Mouse (Mus musculus) layer of hippocampus, adult 18-20 months (tissue): ENCODE results near the gene Gmfb. TPM values are rescaled to one million over a fixed set of nuclear protein-coding genes. Genes with fewer than 3 reads are reported as not detected.
"Not testable (repeated sequence)": the region's sequence is repeated elsewhere in the genome, so short reads cannot be mapped to it uniquely, and the experiment has no call there.

ENCODE experiments used
- DNase-seq, 2 experiments: peaks; one replicate each; pipeline ENCODE4 v3.0.0; 2022; ENCODE audit warnings: low spot score in 2 of 2
- long read RNA-seq: library from polyadenylated mRNA; stranded (forward); transcript quantifications from one replicate; pipeline ENCODE4 v2.0.0, GENCODE M21; 2021
- total RNA-seq, 2 experiments: library from RNA; stranded (reverse); gene quantifications; 2 replicates each; pipeline ENCODE4 v1.2.3; 2021

The Gmfb gene
- total RNA-seq: 100 to 1,000 TPM; 149 to 160 TPM
- long read RNA-seq, full-length matches to known transcripts: 323 of 356 reads
- long read RNA-seq, partial matches to known transcripts: 7 of 356 reads
- long read RNA-seq, other reads (novel, unspliced or antisense): 26 of 356 reads

DNA sequence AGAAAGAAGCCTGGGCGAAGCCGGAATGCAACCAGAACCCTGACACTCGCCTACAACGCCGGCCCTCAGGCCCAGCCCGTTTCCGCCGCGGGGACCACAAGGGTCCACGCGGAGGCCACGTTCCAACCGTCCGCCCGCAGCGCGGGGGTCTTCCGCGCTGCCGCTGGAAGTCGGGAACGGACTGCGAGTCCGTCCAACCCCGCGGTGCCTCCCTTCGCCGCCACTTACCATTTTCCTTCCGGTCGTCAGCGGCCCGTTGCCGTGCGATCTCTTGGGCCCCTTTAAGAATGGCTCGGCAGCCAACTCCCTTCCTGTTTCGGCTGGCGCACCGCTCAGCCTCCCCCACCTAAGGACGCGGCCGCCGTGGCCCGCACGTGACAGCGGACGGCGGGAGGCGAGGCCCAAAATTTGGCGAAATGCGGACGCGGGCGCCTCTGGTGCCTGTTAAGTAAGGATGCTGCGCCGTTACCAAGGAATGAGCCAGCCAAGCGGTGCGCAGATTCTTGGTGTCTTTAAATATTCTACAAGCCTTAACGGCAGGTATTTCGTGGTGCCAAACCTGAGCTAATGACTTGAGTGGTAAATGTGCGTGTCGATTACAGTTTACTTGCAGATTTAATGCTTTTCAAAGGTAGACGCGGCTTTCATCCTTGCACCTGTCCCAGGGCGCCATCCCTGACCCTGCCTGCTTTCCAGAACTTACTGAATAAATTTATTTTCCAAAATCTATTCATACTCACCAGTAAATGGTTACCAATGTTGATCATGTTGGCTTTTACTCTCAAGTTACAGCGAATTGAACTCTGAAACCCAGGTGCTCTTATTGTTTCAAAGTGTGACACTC is at the start of gene Gmfb:
Gene Gmfb (minus strand): TSS at position 370 of the 844 bp plus-strand sequence.
- DNase-seq: peak; percentile 95 to 98

DNA sequence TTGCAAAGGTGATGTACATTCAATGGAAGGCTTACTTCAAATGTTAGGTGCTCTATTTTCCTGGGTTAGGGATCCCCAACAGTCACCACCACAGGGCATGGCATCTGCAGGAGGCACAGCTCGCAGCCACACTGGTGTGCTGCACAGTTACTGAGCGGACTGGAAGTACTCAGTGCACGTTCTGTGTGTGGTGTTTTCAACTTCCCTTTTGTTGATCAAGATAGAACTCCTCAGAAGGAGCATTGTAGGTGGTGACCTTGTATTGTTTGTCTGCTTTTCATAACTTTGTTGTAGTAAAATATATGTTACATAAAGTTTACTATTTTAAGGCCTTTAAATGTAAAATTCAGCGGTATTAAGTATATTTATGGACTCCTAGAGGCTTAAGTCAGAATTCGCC is 40.9 kb upstream of the Gmfb start:
- no peak for DNase-seq

DNA sequence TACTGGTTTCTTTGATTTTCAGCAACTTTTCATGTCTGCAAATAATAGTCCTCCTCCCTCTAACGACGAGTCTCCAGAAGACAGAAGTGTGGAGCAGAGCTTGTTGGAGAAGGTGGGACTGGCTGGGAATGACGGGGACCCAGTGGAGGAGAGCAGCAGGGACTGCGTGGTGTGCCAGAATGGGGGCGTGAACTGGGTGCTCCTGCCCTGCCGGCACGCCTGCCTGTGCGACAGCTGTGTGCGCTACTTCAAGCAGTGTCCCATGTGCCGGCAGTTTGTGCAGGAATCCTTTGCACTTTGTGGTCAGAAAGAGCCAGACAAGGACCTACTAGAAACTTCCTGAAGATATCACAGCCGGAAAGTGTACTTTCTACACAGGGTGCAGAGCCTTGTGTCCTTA is 31.6 kb upstream of the Gmfb start:
- DNase-seq: no peak

GRCm38 (mm10) chr14:46849769-46850168 is 27.7 kb upstream of the Gmfb start:
- DNase-seq: no peak

- DNase-seq: no peak
Measured at GRCm38 (mm10) chr14:46848736-46849135, 26.7 kb upstream of the Gmfb start.

GRCm38 (mm10) chr14:46848063-46848590 is 26.1 kb upstream of the Gmfb start:
- DNase-seq: no peak

- no peak for DNase-seq
Measured at GRCm38 (mm10) chr14:46845706-46846105, 23.7 kb upstream of the Gmfb start.

DNA sequence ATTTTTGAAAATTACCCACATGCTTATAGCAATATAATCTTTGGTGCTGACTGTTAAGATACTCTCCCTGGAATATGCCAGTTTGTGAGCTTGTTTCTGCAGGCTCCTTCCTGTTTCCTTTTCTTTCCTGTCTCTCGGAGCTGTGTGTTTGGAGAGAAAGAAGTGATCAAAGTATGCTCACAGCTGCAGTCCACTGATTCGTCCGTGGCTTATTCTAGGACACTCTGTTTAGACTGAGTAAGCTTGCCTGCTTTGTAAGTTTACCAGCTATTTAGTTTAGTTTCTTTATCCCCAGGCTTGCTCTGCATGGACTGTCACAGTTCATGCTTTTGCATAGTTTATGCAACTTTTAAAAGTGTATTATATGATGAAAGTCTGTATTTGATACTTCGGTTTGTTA is 17.3 kb upstream of the Gmfb start:
- DNase-seq: no peak

DNA sequence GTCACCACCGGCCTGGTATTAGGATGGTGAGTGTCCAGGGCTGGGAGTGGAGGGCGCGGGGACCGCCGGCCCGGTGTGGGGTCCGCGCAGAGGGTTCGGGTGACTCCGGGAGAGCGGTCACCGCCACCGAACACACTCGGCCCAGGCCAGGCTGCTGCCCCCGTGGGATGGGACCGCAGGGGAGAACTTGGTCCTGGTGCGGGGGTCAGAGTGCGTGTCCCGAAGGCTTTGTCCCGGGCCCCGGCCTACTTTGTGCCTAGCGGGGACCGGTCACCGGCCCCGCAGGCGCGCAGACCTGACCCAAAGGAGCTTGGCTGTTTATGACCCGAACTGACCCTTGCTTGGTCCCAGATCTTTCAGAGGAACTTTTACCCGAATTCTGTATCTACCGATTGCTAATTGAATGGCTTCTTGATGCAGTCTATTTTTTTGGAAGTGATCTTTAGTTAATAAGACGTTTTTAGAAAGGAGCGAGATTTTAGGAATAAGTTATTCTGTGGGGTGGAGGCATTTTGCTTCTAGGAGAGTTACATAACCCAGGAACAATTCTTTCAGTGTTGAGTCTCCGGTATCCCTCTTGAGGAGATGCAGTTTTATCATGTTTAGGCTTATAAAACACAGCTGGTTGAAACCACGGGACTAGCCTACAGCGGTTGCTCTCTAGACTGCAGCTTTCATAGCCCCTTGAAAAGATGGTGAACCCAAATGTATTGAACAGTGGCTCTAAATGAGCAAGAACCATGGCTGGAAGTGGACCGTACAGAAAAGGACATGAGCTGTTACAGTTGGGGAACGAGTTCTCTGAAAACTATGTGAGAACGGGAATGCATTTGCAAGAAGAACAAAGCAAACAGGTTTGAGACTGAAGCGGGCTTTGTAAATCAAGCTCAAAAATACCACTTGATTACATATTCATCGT is 10.6 kb upstream of the Gmfb start:
- peak in 1 of 2 experiments; percentile 14 for DNase-seq

- peak; percentile 90 to 94 for DNase-seq
Measured at GRCm38 (mm10) chr14:46831837-46832333, 9.8 kb upstream of the Gmfb start, which contains the start of gene Cgrrf1. Cgrrf1 (plus strand) TSS chr14:46832125.

- no peak for DNase-seq
Measured at GRCm38 (mm10) chr14:46831295-46831694, 9.3 kb upstream of the Gmfb start.

DNA sequence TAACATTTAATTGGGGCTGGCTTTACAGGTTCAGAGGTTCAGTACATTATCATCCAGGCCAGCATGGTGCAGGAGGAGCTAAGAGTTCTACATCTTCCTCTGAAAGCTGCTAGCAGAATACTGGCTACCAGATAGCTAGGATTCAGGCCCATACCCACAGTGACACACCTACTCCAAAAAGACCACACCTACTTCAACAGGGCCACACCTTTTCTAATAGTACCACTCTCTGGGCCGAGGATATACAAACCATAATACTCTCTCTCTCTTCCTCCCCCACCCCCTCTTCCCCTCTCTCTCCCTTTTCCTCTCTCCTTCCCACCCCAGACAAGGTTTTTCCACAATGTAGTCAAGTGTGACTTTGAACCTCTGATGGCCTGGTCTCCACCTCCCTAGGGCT is 5.4 kb upstream of the Gmfb start:
- no peak for DNase-seq

- no peak for DNase-seq
Measured at GRCm38 (mm10) chr14:46823996-46824395, 2.0 kb upstream of the Gmfb start.

- DNase-seq: peak in 1 of 2 experiments; percentile 5
Measured at GRCm38 (mm10) chr14:46821271-46821872, 670 bp downstream of the Gmfb start.

DNA sequence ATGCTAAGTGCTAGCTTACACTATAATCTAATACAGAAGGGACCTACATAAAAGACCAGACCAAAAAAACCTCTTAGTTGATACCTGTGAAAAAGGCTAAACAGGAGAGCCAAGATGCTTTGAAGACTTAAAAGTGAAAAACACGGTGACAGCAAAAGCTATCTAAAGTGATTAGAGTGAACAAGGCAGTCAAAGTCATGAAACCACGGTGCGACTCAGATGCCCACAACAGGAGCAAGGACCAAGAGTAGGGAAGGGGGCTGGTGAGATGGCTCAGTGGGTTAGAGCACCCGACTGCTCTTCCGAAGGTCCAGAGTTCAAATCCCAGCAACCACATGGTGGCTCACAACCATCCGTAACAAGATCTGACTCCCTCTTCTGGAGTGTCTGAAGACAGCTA is 2.1 kb downstream of the Gmfb start:
- not testable (repeated sequence) for DNase-seq

DNA sequence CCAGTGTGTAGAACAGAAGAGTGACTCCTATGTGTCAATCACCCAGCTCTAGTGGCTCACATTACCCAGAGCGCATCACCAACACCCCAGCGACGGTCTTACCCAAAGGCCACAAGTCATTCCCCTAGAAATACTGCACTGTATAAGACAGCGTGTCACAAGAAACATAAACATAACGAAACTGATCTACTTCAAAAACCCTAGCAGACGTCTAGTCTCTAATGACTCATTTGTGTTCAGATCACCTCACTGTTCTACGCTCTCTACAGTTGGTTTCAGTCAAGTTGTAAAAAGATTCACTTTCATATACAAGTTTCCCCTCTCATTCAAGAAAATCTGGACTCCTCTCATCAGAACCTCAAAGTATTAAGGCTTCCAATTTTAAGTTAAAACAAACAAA is 3.3 kb downstream of the Gmfb start:
- no peak for DNase-seq

GRCm38 (mm10) chr14:46816916-46817622 is 5.0 kb downstream of the Gmfb start:
- DNase-seq: no peak

- no peak for DNase-seq
Measured at GRCm38 (mm10) chr14:46815640-46816039, 6.4 kb downstream of the Gmfb start.

- no peak for DNase-seq
Measured at GRCm38 (mm10) chr14:46807927-46808326, 14.1 kb downstream of the Gmfb start.

- DNase-seq: no peak
Measured at GRCm38 (mm10) chr14:46806186-46806585, 15.9 kb downstream of the Gmfb start.
